Mouse (Mus musculus): ENCODE measurements around the gene Gtf3c6.

Gene Gtf3c6

GRCm38 (mm10) chr10:40257414-40258255, at the start of gene Gtf3c6:
Gene Gtf3c6, minus strand, starts transcription at chr10:40258108.
- ATAC-seq (ENCODE audit: low TSS enrichment): peak; percentile 80

DNA sequence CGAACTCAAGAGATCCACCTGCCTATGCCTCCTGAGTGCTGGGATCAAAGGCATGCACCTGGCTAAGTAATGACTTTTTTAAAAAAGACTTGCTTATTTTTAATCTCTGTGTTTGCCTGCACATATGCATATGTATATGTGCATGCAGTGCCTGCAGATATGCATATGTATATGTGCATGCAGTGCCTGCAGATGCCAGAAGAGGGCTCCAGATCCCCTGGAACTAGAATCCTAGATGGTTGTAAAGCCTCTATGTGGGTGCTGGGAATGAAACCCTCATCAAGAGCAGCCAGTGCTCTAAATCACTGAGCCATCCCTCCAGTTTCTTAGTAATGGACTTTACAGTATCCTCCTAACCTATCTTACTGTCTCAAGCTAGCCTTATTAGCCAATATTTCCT, 48.1 kb upstream of the Gtf3c6 start:
- no peak for ATAC-seq (ENCODE audit: low TSS enrichment)

DNA sequence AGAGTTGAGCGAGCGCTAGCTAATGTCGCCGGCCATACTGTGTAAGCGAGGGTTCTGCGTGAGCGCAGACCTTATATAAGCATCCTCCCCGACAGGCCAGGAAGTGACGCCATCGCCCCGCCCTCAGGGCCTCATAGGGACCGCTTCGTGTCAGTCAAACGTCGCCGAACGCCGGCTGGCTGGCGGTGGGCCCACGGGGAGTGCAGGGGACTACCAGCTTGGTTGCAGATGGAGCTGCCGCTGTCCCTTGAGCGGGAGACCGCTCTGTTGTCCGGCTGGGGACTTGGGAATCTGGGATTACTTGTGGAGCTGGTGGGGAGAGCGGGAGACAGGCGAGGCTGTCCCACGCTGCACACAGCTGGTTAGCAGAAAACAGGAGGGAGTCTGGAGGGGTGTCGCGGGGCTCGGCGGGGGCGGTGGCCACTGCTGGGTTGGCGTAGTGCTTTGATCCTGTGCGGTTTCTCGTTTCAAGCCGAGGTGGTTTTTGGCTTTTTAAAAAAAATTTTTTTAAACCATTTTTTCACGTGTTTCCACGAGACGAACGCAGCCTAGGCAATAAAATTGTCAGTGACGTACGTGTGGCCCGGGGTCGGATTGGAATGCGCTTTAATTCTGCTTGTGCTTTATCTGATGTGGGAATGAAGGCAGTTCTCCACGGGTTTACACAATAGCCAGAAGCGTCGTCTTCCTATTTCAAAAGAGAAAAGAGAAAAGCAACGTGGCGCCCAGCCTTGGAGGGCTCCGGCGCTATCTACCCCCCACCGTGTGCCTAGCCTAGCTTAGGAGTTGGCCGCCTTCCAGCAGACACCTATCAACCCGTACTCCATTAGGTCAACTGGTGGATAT, 44.5 kb upstream of the Gtf3c6 start, which contains the start of gene Amd1:
TSS of gene Amd1 (minus strand) at position 47 of the 846 bp plus-strand sequence.
- peak; percentile 97 for ATAC-seq (ENCODE audit: low TSS enrichment)

GRCm38 (mm10) chr10:40301181-40302075, 43.5 kb upstream of the Gtf3c6 start:
- peak; percentile 23 for ATAC-seq (ENCODE audit: low TSS enrichment)

GRCm38 (mm10) chr10:40300648-40301171, 42.8 kb upstream of the Gtf3c6 start:
- peak; percentile 79 for ATAC-seq (ENCODE audit: low TSS enrichment)

GRCm38 (mm10) chr10:40292640-40293039, 34.7 kb upstream of the Gtf3c6 start:
- no peak for ATAC-seq (ENCODE audit: low TSS enrichment)

DNA sequence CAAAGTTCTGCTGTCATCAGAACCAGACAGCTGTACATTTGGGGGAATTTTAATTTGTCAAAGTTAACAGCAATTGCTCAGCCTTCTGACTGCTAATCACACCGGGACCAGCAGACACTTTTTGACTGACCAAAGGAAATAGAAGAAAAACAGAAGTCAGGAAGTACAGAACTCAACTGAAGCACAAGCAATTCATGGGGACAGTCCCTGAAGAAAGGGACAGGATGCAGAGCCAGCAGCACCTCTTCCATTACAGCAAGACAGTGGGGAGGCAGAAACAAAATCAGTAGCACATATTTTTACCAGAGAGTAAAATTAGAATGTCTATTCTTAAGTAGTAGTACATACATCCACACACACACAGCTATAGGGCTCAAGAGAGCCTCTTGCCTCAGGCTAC, 28.9 kb upstream of the Gtf3c6 start:
- peak; percentile 74 for ATAC-seq (ENCODE audit: low TSS enrichment)

GRCm38 (mm10) chr10:40285571-40285970, 27.7 kb upstream of the Gtf3c6 start:
- ATAC-seq (ENCODE audit: low TSS enrichment): no peak

- ATAC-seq (ENCODE audit: low TSS enrichment): no peak
Observed at GRCm38 (mm10) chr10:40284997-40285396, 27.1 kb upstream of the Gtf3c6 start.

DNA sequence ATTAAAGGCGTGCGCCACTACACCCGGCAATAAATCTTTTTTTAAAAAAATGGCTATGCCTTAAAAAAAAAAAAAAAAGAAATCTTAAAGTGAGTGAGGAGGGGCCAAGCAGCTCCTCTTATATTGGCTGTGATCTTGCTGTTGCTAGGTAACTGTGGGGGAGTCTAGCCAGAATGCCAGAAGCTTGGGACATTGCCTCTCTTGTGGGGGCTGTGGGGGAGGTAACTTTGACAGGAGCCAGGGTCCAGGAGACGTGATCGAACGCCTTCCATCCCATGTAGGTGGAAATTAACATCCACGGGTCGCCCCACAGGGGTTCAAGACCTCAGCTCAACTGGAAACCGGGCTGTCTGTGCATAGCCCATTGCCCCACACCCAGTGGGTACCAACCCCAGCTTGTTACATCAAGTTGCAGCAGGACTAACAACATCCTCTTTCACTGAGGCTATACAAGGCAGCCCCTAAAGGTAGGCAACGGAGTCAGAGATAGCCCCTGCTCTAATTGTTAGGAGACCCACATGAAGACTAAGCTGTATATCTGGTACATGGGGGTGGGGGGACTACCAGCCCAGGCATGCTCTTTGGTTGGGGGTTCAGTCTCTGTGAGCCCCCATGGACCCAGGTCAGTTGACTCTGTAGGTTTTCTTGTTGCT, 26.4 kb upstream of the Gtf3c6 start:
- ATAC-seq (ENCODE audit: low TSS enrichment): peak; percentile 60; the same call in 1 of the 2 replicates

GRCm38 (mm10) chr10:40283636-40284035, 25.7 kb upstream of the Gtf3c6 start:
- no peak for ATAC-seq (ENCODE audit: low TSS enrichment)

- ATAC-seq (ENCODE audit: low TSS enrichment): no peak
Observed at GRCm38 (mm10) chr10:40281565-40281964, 23.7 kb upstream of the Gtf3c6 start.

DNA sequence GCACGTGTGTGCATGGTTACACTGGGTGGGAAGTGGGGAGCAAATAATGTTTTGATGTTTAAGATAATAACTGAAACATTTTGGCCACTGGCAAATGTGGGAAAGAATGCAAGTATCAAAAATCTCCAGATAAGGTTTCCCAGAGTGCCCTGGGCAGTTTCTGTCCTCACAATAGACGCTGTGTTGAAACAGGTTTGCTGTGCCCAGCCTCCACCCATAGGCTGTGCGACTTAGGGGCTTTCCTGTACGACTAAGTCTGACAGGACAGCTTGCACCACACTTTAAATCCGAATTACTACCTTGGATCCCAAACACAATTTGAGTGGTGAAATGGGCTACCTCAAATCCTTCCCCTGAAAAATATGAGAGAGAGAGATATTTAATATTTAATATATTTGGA, 20.4 kb upstream of the Gtf3c6 start:
- ATAC-seq (ENCODE audit: low TSS enrichment): no peak

- ATAC-seq (ENCODE audit: low TSS enrichment): peak; percentile 73
Observed at GRCm38 (mm10) chr10:40275991-40276390, 18.1 kb upstream of the Gtf3c6 start.

DNA sequence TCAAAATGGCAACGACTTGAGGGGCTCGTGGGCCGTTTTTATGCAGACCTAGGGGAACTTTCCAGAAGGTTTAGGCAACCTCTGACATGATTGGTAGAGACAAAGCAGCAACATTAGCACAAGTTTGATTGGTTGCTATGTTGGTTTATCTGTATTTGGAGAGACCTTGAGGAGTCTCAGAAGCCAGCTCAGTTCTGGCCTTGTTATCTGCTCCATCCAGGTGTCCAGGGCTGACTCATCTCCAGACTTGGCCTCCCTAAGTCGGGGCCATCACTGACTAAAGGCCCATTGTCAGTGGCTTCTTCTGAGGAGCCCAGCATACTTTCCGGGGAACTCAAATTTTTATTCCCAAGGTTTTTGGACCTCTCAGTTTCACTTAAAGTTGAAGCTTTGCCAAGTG, 16.0 kb upstream of the Gtf3c6 start:
- no peak for ATAC-seq (ENCODE audit: low TSS enrichment)

DNA sequence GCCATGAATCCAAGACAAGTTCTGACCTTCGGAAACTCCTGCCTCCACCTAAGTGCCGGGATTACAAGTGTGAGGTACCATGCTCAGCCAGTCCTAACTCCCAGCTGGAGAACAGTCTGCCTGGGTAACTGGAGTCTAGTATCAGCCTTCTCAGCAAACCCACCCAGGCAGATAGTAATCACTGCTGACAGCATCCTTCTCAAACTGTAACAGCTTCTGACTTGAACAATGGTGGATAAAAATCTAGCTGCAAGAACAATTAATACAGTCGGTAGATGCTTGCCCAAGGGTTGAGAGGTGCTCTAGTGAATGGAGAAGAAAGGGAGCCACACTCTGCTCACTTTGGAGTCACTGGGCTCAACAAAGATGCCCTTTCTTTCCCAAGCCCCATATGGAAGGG, 13.3 kb upstream of the Gtf3c6 start:
- ATAC-seq (ENCODE audit: low TSS enrichment): no peak

DNA sequence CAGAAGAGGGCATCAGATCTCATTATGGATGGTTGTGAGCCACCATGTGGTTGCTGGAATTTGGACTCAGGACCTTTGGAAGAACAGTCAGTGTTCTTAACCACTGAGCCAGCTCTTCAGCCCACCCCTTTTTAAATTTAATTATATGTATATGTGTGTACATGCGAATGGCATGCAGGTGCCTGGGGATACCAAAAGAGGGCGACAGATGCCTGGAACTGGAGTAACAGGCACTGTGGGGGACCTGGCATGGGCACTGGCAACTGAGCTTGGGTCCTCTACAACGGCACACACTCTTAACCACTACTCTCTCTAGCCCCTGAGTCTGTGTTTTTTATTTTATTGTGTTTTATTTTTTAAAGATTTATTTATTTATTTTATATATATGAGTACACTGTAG, 7.0 kb upstream of the Gtf3c6 start:
- no peak for ATAC-seq (ENCODE audit: low TSS enrichment)

DNA sequence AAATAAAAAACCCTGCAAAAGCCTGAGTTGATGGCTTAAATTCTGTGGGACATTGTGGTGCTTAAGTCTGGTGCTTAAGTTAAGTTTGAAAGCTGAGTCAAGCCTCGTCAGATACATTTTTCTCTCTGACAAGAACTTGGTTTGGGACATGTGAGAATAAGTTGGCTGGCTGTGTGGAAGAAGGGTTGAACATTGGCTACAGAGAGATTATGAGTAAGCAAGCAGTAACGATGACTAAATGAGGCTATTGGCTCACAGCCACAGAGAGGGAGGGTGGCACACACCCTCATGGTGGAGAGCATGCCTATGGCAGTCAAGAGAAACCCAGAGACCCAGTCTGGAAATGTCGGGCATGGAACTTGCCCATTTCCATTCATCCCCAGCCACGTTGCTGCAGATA, 5.8 kb upstream of the Gtf3c6 start:
- ATAC-seq (ENCODE audit: low TSS enrichment): peak; percentile 55; the same call in 1 of the 2 replicates

GRCm38 (mm10) chr10:40262200-40262599, 4.3 kb upstream of the Gtf3c6 start:
- ATAC-seq (ENCODE audit: low TSS enrichment): no peak

- no peak for ATAC-seq (ENCODE audit: low TSS enrichment)
Observed at GRCm38 (mm10) chr10:40260305-40260704, 2.4 kb upstream of the Gtf3c6 start.

- ATAC-seq (ENCODE audit: low TSS enrichment): no peak
Observed at GRCm38 (mm10) chr10:40259542-40259941, 1.6 kb upstream of the Gtf3c6 start.

Measured in frontal cortex, adult (tissue).